Mouse (Mus musculus) left cerebral cortex, postnatal 36 days (tissue): Measurements from ENCODE around the gene Ngrn. TPM values are rescaled to one million over a fixed set of nuclear protein-coding genes. Genes with fewer than 3 reads are reported as not detected.

Source experiments
- DNase-seq, 2 experiments: peaks; one replicate each; pipeline ENCODE4 v3.0.0; 2021 to 2022; ENCODE audit warnings: low spot score in 2 of 2, mixed read lengths in 1 of 2
- intact Hi-C: fragments of 180-260 bp; cut with DNase I; formaldehyde crosslinking; loops from one replicate; pipeline ENCODE4 v1.15.1; 2025
- total RNA-seq, 2 experiments: library from RNA; stranded (reverse); gene quantifications; 2 replicates each; pipeline ENCODE4 v1.2.3; 2021

Ngrn gene
- total RNA-seq, 2 experiments from 2014 or later, result 44.8 to 45.9 TPM

GRCm38 (mm10) chr7:80296462-80296861, 35.4 kb downstream of the Ngrn start:
- intact Hi-C loops, result no loop called here

GRCm38 (mm10) chr7:80297041-80297440, 36.0 kb downstream of the Ngrn start:
- intact Hi-C loops, result no loop called here
- DNase-seq, result no peak

More at GRCm38 (mm10) chr7:80296462-80296861, 35.4 kb downstream of the Ngrn start:
- DNase-seq, result no peak

- intact Hi-C loops, result no loop called here
Observed at GRCm38 (mm10) chr7:80298754-80299153, 37.7 kb downstream of the Ngrn start.

GRCm38 (mm10) chr7:80299568-80299967, 38.6 kb downstream of the Ngrn start:
- intact Hi-C loops, result no loop called here

More at GRCm38 (mm10) chr7:80298754-80299153, 37.7 kb downstream of the Ngrn start:
- no peak for DNase-seq

GRCm38 (mm10) chr7:80301522-80301921, 40.5 kb downstream of the Ngrn start:
- intact Hi-C loops, result no loop called here

More at GRCm38 (mm10) chr7:80299568-80299967, 38.6 kb downstream of the Ngrn start:
- no peak for DNase-seq

GRCm38 (mm10) chr7:80307766-80308165, 46.8 kb downstream of the Ngrn start:
- intact Hi-C loops, result no loop called here
- DNase-seq, result no peak

More at GRCm38 (mm10) chr7:80301522-80301921, 40.5 kb downstream of the Ngrn start:
- DNase-seq, result no peak

GRCm38 (mm10) chr7:80310771-80311170, 49.8 kb downstream of the Ngrn start:
- intact Hi-C loops, result no loop called here
- no peak for DNase-seq

Other genes starting within 250 kb of the Ngrn start
- gene Zfp710, start 236.4 kb upstream of the Ngrn start, total RNA-seq, result 10 to 100 TPM; 18.4 to 20.2 TPM
- gene Idh2, start 145.8 kb upstream of the Ngrn start, total RNA-seq, result 10 to 100 TPM; 52.2 to 55.6 TPM
- gene Sema4b, start 74.4 kb upstream of the Ngrn start, total RNA-seq, result 10 to 100 TPM; 16.9 to 19.1 TPM
- 10 to 100 TPM; 21.7 to 21.8 TPM for gene Cib1, start 28.4 kb upstream of the Ngrn start, total RNA-seq
- 1 to 10 TPM; 6.0 to 6.6 TPM for gene Gdpgp1, start 28.4 kb upstream of the Ngrn start, total RNA-seq
- 1 to 10 TPM; 1.7 to 1.8 TPM for gene Ttll13, start 14.8 kb upstream of the Ngrn start, total RNA-seq
- 10 to 100 TPM; 19.0 to 25.3 TPM for gene Vps33b, start 8.4 kb downstream of the Ngrn start, total RNA-seq
- gene Prc1, start 33.2 kb downstream of the Ngrn start, total RNA-seq, result 1 to 10 TPM in 1 of 2 experiments, under 1 TPM in 1; 0.95 to 1.8 TPM
- gene Rccd1, start 63.2 kb downstream of the Ngrn start, total RNA-seq, result 10 to 100 TPM; 13.1 to 17.1 TPM
- gene Unc45a, start 79.8 kb downstream of the Ngrn start, total RNA-seq, result 10 to 100 TPM; 36.4 to 39.6 TPM
- 10 to 100 TPM; 52.9 to 65.7 TPM for gene Hddc3, start 81.9 kb downstream of the Ngrn start, total RNA-seq
- 100 to 1,000 TPM; 128 to 158 TPM for gene Man2a2, start 110.2 kb downstream of the Ngrn start, total RNA-seq
- gene Fes, start 126.7 kb downstream of the Ngrn start, total RNA-seq, result 1 to 10 TPM; 6.0 to 7.1 TPM
- gene Furin, start 144.2 kb downstream of the Ngrn start, total RNA-seq, result 10 to 100 TPM; 30.7 to 38.5 TPM